ENCODE assay signal across 11 mouse cellular contexts in genomic region chr2:119236682-119237209, GRCm38 (mm10). TPM values are rescaled to one million over a fixed set of nuclear protein-coding genes. Genes with fewer than 3 reads are reported as not detected.
DNase-seq lines count a peak whose midpoint lies in the region; ATAC-seq and TF ChIP-seq lines count a peak whose summit lies in the region.
"Had no signal": no experiment of that assay in that cellular context is flagged by ENCODE, and none has a peak within 500 bp of the region (broad histone marks: within the 10 kb centered on the region; RNA-seq: fewer than 3 reads in every experiment).

No protein-coding gene starts in this region.

- ATAC-seq in heart, embryonic 13.5 days (ENCODE audit: extremely low read depth, insufficient number of reproducible peaks, low FRiP score, low TSS enrichment) = no peak
- ATAC-seq in forebrain, embryonic 13.5 days = no peak
- ATAC-seq in liver, embryonic 14.5 days (ENCODE audit: insufficient read depth) = no peak

- peak overlapping the region; percentile 84 for H3K4me2 ChIP-seq in heart, embryonic 13.5 days
- peak overlapping the region; percentile 58 for H3K4me2 ChIP-seq in forebrain, embryonic 13.5 days
- H3K4me2 ChIP-seq in liver, embryonic 14.5 days (ENCODE audit: low read depth) = peak overlapping the region; percentile 55

- no peak for DNase-seq in heart, adult 8-10 months (ENCODE audit: low spot score)
- peak; percentile 82 for DNase-seq in ES-CJ7 (ENCODE audit: low read depth, low spot score)
- DNase-seq in liver, embryonic 14.5 days (ENCODE audit: low read depth in 3 of 3, low spot score in 3 of 3) = no peak
- no peak for DNase-seq in layer of hippocampus, adult 11-12 months (ENCODE audit: low spot score)
- no peak for DNase-seq in testis, postnatal 14 days (ENCODE audit: low spot score)
- DNase-seq in left cerebral cortex, postnatal 14 days (ENCODE audit: low spot score in 2 of 2) = no peak
- DNase-seq: cerebellum, adult 11 months had no signal

- no peak for TF ChIP-seq CTCF in liver, embryonic 14.5 days (IDR thresholded peaks at IDR 0.05; ENCODE audit: low read depth)

- intact Hi-C loops in left cerebral cortex, postnatal 14 days (cut with DNase I) = no loop called here

- H3K27me3 ChIP-seq in heart, embryonic 13.5 days (replicated peaks) = peaks cover 88% of the 10 kb centered on the region
- H3K27me3 ChIP-seq in forebrain, embryonic 13.5 days = peaks cover 58% of the 10 kb centered on the region
- peaks cover 42% of the 10 kb centered on the region for H3K27me3 ChIP-seq in liver, embryonic 14.5 days (ENCODE audit: control insufficient read depth, insufficient read depth, low read length)

- no peak for TF ChIP-seq EP300 in liver, embryonic 14.5 days (IDR thresholded peaks at IDR 0.05; ENCODE audit: low read depth)

- H3K4me1 ChIP-seq in heart, embryonic 13.5 days = peaks cover 13% of the 10 kb centered on the region
- peaks cover 14% of the 10 kb centered on the region for H3K4me1 ChIP-seq in forebrain, embryonic 13.5 days
- no peaks in the 10 kb centered on the region for H3K4me1 ChIP-seq in liver, embryonic 14.5 days (replicated peaks; ENCODE audit: control insufficient read depth in 2 of 2, insufficient read depth in 2 of 2, low read length in 1 of 2)

- H3K36me3 ChIP-seq in heart, embryonic 13.5 days = no peaks in the 10 kb centered on the region
- no peaks in the 10 kb centered on the region for H3K36me3 ChIP-seq in forebrain, embryonic 13.5 days (ENCODE audit: poor library complexity, severe bottlenecking)
- no peaks in the 10 kb centered on the region for H3K36me3 ChIP-seq in liver, embryonic 14.5 days (replicated peaks; ENCODE audit: control insufficient read depth, insufficient read depth, low read depth)

- H3K27ac ChIP-seq in heart, embryonic 13.5 days (replicated peaks) = no peak overlapping the region
- no peak overlapping the region for H3K27ac ChIP-seq in forebrain, embryonic 13.5 days
- H3K27ac ChIP-seq in liver, embryonic 14.5 days = no peak overlapping the region
- H3K27ac ChIP-seq: macrophage had no signal

- H3K9me3 ChIP-seq in heart, embryonic 13.5 days = no peaks in the 10 kb centered on the region
- H3K9me3 ChIP-seq in forebrain, embryonic 13.5 days (replicated peaks) = no peaks in the 10 kb centered on the region
- no peaks in the 10 kb centered on the region for H3K9me3 ChIP-seq in liver, embryonic 14.5 days (ENCODE audit: control insufficient read depth, low read length)

- 9% methylated on average over 25 of the region's 25 CpGs for WGBS in heart, embryonic 13.5 days
- WGBS in forebrain, embryonic 13.5 days = 6% methylated on average over 25 of the region's 25 CpGs
- WGBS in liver, embryonic 14.5 days (ENCODE audit: insufficient replicate concordance) = 13% methylated on average over 25 of the region's 25 CpGs

- peak overlapping the region; percentile 66 for H3K9ac ChIP-seq in heart, embryonic 13.5 days
- H3K9ac ChIP-seq in forebrain, embryonic 13.5 days = peak overlapping the region; percentile 31; the same call in 1 of the 2 replicates
- no peak overlapping the region for H3K9ac ChIP-seq in liver, embryonic 14.5 days (replicated peaks)

- peak overlapping the region; percentile 62 for H3K4me3 ChIP-seq in heart, embryonic 13.5 days
- H3K4me3 ChIP-seq in forebrain, embryonic 13.5 days = peak overlapping the region; percentile 36
- H3K4me3 ChIP-seq in liver, embryonic 14.5 days (ENCODE audit: insufficient read depth in 1 of 2, low read depth in 2 of 2, low read length in 2 of 2) = peak overlapping the region in 1 of 2 experiments; percentile 41; a peak in 2 of 4 replicates

RNA-seq across cellular contexts. Expression of gene Spint1, which starts 0.4 kb away (rescaled TPM):
- 0.96 and 1.0 TPM in 2 replicates for polyA plus RNA-seq in heart, embryonic 13.5 days (2015; fragmentation: Nextera tagmentation; extraction: Ambion mirVana)
- under 1 TPM in 1 of 4 experiments, not detected in 3; 0.14 TPM for total RNA-seq in heart, adult 8-10 months (2022)
- polyA plus RNA-seq in forebrain, embryonic 13.5 days (2015; fragmentation: Nextera tagmentation; extraction: Ambion mirVana) = 0.26 and 0.52 TPM in 2 replicates
- 0.11 and 0.27 TPM in 2 replicates for polyA plus RNA-seq in liver, embryonic 14.5 days (2012; rRNA removed)
- 0.11 and 0.13 TPM in 2 replicates for polyA plus RNA-seq in liver, embryonic 14.5 days (2014; fragmentation: Nextera tagmentation; extraction: Ambion mirVana)
- under 1 TPM; 0.59 to 0.61 TPM for total RNA-seq in left cerebral cortex, postnatal 14 days (2021)
- polyA plus RNA-seq: CD4-positive, CD25-positive, alpha-beta regulatory T cell, adult 4 months had no signal

RNA-seq across cellular contexts. Expression of gene Ppp1r14d, which starts 7.0 kb away (rescaled TPM):
- not detected in 2 replicates for polyA plus RNA-seq in heart, embryonic 13.5 days (2015; fragmentation: Nextera tagmentation; extraction: Ambion mirVana)
- total RNA-seq in heart, adult 8-10 months (2022) = not detected
- polyA plus RNA-seq in forebrain, embryonic 13.5 days (2015; fragmentation: Nextera tagmentation; extraction: Ambion mirVana) = not detected in 2 replicates
- polyA plus RNA-seq in liver, embryonic 14.5 days (2012; rRNA removed) = not detected in 2 replicates
- not detected in 2 replicates for polyA plus RNA-seq in liver, embryonic 14.5 days (2014; fragmentation: Nextera tagmentation; extraction: Ambion mirVana)
- total RNA-seq in left cerebral cortex, postnatal 14 days (2021) = not detected
- polyA plus RNA-seq: CD4-positive, CD25-positive, alpha-beta regulatory T cell, adult 4 months; macrophage had no signal

RNA-seq across cellular contexts. Expression of gene Dnajc17, which starts 28.2 kb away (rescaled TPM):
- 11.3 and 11.9 TPM in 2 replicates for polyA plus RNA-seq in heart, embryonic 13.5 days (2015; fragmentation: Nextera tagmentation; extraction: Ambion mirVana)
- 10 to 100 TPM in 1 of 4 experiments, 1 to 10 TPM in 3; 7.6 to 11.2 (median 9.0) TPM for total RNA-seq in heart, adult 8-10 months (2022)
- polyA plus RNA-seq in forebrain, embryonic 13.5 days (2015; fragmentation: Nextera tagmentation; extraction: Ambion mirVana) = 25.0 and 25.2 TPM in 2 replicates
- 4.6 and 9.5 TPM in 2 replicates for polyA plus RNA-seq in liver, embryonic 14.5 days (2012; rRNA removed)
- polyA plus RNA-seq in liver, embryonic 14.5 days (2014; fragmentation: Nextera tagmentation; extraction: Ambion mirVana) = 5.4 and 6.9 TPM in 2 replicates
- 10 to 100 TPM; 17.4 to 18.2 TPM for total RNA-seq in left cerebral cortex, postnatal 14 days (2021)

RNA-seq across cellular contexts. Expression of gene Zfyve19, which starts 28.3 kb away (rescaled TPM):
- polyA plus RNA-seq in heart, embryonic 13.5 days (2015; fragmentation: Nextera tagmentation; extraction: Ambion mirVana) = 29.5 and 35.0 TPM in 2 replicates
- 10 to 100 TPM in 2 of 4 experiments, 1 to 10 TPM in 2; 7.8 to 14.3 (median 10.0) TPM for total RNA-seq in heart, adult 8-10 months (2022)
- 49.3 and 53.9 TPM in 2 replicates for polyA plus RNA-seq in forebrain, embryonic 13.5 days (2015; fragmentation: Nextera tagmentation; extraction: Ambion mirVana)
- 19.4 and 20.5 TPM in 2 replicates for polyA plus RNA-seq in liver, embryonic 14.5 days (2012; rRNA removed)
- 16.4 and 18.2 TPM in 2 replicates for polyA plus RNA-seq in liver, embryonic 14.5 days (2014; fragmentation: Nextera tagmentation; extraction: Ambion mirVana)
- 10 to 100 TPM; 28.8 to 36.8 TPM for total RNA-seq in left cerebral cortex, postnatal 14 days (2021)

RNA-seq across cellular contexts. Expression of gene Rhov, which starts 34.3 kb away (rescaled TPM):
- polyA plus RNA-seq in heart, embryonic 13.5 days (2015; fragmentation: Nextera tagmentation; extraction: Ambion mirVana) = 0.14 and 0.60 TPM in 2 replicates
- total RNA-seq in heart, adult 8-10 months (2022) = not detected
- 6.2 and 8.0 TPM in 2 replicates for polyA plus RNA-seq in forebrain, embryonic 13.5 days (2015; fragmentation: Nextera tagmentation; extraction: Ambion mirVana)
- 0.02 TPM in 1 of 2 replicates, not detected in the other for polyA plus RNA-seq in liver, embryonic 14.5 days (2012; rRNA removed)
- polyA plus RNA-seq in liver, embryonic 14.5 days (2014; fragmentation: Nextera tagmentation; extraction: Ambion mirVana) = not detected in 2 replicates
- 1 to 10 TPM; 9.5 to 9.9 TPM for total RNA-seq in left cerebral cortex, postnatal 14 days (2021)
- polyA plus RNA-seq: CD4-positive, CD25-positive, alpha-beta regulatory T cell, adult 4 months had no signal
